Mouse (Mus musculus) spleen, adult 2 months (tissue): ENCODE measurements at regions not wholly inside any gene's neighbourhood (a gene's known extent, or its start where the extent isn't known, plus 50 kb on each side); places are given as distances from the start of the nearest gene placed in this dataset.

ENCODE experiments used
- CTCF ChIP-seq: fragments of 200-500 bp; IDR thresholded peaks from 2 replicates; pipeline ENCODE4 v1.5.1; 2011; ENCODE audit warnings: mild to moderate bottlenecking, inconsistent platforms; ENCODE audit not compliant: insufficient read depth, insufficient read length, insufficient replicate concordance; ENCODE audit errors: extremely low read depth
- POLR2A ChIP-seq: fragments of 200-500 bp; IDR thresholded peaks from 2 replicates; pipeline ENCODE4 v1.6.1; 2011; ENCODE audit warnings: low read depth, low read length, inconsistent platforms

DNA sequence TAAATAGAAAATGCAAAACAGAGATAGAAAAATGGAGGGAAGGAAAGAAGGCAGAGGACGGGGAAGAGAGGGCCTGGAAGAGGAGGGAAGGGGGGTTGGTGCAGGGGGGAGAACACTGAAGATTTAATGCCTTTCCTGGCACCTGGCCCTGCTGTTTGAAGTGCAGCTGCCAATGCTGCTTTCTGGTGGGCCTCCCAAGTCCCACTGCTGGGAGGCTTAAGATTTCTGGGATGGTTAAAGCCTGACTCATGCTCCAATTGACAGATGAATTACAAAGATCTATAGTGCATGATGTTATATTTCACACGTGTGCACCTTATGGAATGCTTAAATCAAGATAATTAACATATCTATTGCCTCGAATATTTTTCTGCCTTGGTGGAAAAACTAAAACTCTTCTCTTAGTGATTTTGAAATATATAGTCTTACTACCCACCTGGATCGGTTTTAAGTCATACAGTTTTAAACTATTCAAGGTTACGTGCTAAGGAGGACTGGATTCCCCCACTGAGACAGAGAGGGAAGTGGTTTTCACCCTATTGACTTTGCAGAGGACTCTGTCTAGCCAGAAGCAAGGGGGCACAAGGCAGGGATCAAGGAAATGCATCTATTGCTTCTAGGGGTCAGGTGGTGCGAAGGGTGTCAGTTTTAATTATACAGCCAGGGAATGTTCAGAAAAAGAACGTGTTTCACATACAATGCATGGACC is 105.5 kb upstream of the Gas1 start:
- no peak for TF ChIP-seq CTCF
- TF ChIP-seq POLR2A = no peak
